15 mouse cellular contexts compared by ENCODE assay signal in the genomic region with DNA sequence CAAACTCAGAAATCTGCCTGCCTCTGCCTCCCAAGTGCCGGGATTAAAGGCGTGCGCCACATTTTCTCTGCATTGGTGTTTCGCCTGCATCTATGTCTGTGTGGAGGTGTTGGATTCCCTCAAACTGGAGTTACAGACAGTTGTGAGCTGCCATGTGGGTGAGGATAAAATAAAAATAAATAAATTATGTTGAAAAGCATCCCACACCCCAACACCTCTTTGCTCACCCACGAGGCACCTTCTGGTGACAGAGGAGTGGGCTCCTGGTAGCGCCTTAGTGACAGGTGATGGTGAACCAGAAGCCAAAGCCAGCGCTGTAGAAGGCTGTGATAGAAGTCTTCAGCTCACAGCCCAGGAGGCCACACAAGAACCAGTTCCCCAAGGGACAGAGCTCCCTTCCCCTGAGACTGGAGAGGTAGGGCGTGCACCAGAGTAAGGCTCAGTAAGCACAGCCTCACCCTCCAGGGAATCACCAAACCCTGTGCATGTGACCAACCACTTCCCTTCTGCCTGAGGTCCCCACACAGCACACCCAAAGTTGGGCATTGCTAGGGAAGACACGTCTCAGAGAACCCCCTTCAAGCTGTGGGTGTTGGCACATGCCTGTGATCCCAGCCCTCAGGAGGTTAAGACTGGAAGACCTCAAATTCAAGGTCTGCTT. TPM values are rescaled to one million over a fixed set of nuclear protein-coding genes. Genes with fewer than 3 reads are reported as not detected.
DNase-seq lines count a peak whose midpoint lies in the region; ATAC-seq lines count a peak whose summit lies in the region.
"Had no signal": no experiment of that assay in that cellular context is flagged by ENCODE, and none has a peak within 500 bp of the region (broad histone marks: within the 10 kb centered on the region; RNA-seq: fewer than 3 reads in every experiment).

No protein-coding gene starts in this region.

- H3K4me3 ChIP-seq in megakaryocyte, embryonic 14.5 days (replicated peaks): peak overlapping the region; percentile 38
- H3K4me3 ChIP-seq in intestine, embryonic 16.5 days (ENCODE audit: low read length): no peak overlapping the region
- H3K4me3 ChIP-seq: embryonic facial prominence, embryonic 15.5 days; hindbrain, embryonic 15.5 days; limb, embryonic 13.5 days; midbrain, embryonic 10.5 days had no signal

- no peaks in the 10 kb centered on the region; the same call in 1 of the 2 replicates for H3K9me3 ChIP-seq in megakaryocyte, embryonic 14.5 days
- H3K9me3 ChIP-seq in intestine, embryonic 16.5 days (ENCODE audit: control insufficient read depth, low read length): no peaks in the 10 kb centered on the region
- H3K9me3 ChIP-seq: embryonic facial prominence, embryonic 15.5 days; hindbrain, embryonic 15.5 days; limb, embryonic 13.5 days had no signal

- H3K27ac ChIP-seq in intestine, embryonic 16.5 days (ENCODE audit: low read length): no peak overlapping the region
- H3K27ac ChIP-seq: embryonic facial prominence, embryonic 15.5 days; hindbrain, embryonic 15.5 days; limb, embryonic 13.5 days; midbrain, embryonic 10.5 days had no signal

- no peaks in the 10 kb centered on the region for H3K36me3 ChIP-seq in megakaryocyte, embryonic 14.5 days (replicated peaks; ENCODE audit: low read length)
- H3K36me3 ChIP-seq in splenic B cell, adult 2 months (ENCODE audit: control insufficient read depth, insufficient read depth, low read length, poor library complexity, severe bottlenecking): no peaks in the 10 kb centered on the region
- H3K36me3 ChIP-seq in intestine, embryonic 16.5 days (ENCODE audit: control insufficient read depth, insufficient read depth, low read length): no peaks in the 10 kb centered on the region
- H3K36me3 ChIP-seq: embryonic facial prominence, embryonic 15.5 days; hindbrain, embryonic 15.5 days; limb, embryonic 13.5 days; midbrain, embryonic 10.5 days had no signal

- H3K27me3 ChIP-seq in megakaryocyte, embryonic 14.5 days (replicated peaks): peaks cover 39% of the 10 kb centered on the region
- no peaks in the 10 kb centered on the region for H3K27me3 ChIP-seq in splenic B cell, adult 2 months (ENCODE audit: control insufficient read depth, insufficient read depth, low read length, poor library complexity, severe bottlenecking)
- H3K27me3 ChIP-seq in intestine, embryonic 16.5 days (replicated peaks; ENCODE audit: control insufficient read depth, insufficient read depth, low read length): no peaks in the 10 kb centered on the region
- H3K27me3 ChIP-seq: embryonic facial prominence, embryonic 15.5 days; hindbrain, embryonic 15.5 days; limb, embryonic 13.5 days had no signal

- WGBS in intestine, embryonic 16.5 days: 88% methylated on average over 9 of the region's 9 CpGs

- peak; percentile 54 for ATAC-seq in common myeloid progenitor, adult 5-6 weeks (replicated peaks; ENCODE audit: low read depth, poor library complexity, severe bottlenecking)
- no peak for ATAC-seq in intestine, embryonic 16.5 days

- H3K9ac ChIP-seq in intestine, embryonic 16.5 days (ENCODE audit: low read depth, low read length): no peak overlapping the region
- H3K9ac ChIP-seq: embryonic facial prominence, embryonic 15.5 days; hindbrain, embryonic 15.5 days; limb, embryonic 13.5 days had no signal

- peak; percentile 33 to 55 for DNase-seq in frontal cortex, adult 2 months (ENCODE audit: extremely low spot score in 1 of 2, low spot score in 1 of 2)
- DNase-seq in frontal cortex, postnatal 10 days (ENCODE audit: low spot score in 2 of 2): no peak
- DNase-seq in splenic B cell, adult 2 months (ENCODE audit: low read depth, low spot score): peak; percentile 99
- no peak for DNase-seq in gastrocnemius, adult 18-20 months (ENCODE audit: low spot score)
- no peak for DNase-seq in adrenal gland, adult 2 months
- DNase-seq: cerebellum, postnatal 14 days had no signal

- no peak overlapping the region for H3K4me2 ChIP-seq in intestine, embryonic 16.5 days (ENCODE audit: low read depth, low read length)
- H3K4me2 ChIP-seq: embryonic facial prominence, embryonic 15.5 days; hindbrain, embryonic 15.5 days; limb, embryonic 13.5 days had no signal

- peaks cover 8% of the 10 kb centered on the region; the same call in 1 of the 2 replicates for H3K4me1 ChIP-seq in megakaryocyte, embryonic 14.5 days
- H3K4me1 ChIP-seq in intestine, embryonic 16.5 days (ENCODE audit: control insufficient read depth, insufficient read depth, low read length): peaks cover 2% of the 10 kb centered on the region; the same call in 1 of the 2 replicates
- H3K4me1 ChIP-seq: hindbrain, embryonic 15.5 days; limb, embryonic 13.5 days; midbrain, embryonic 10.5 days had no signal

RNA-seq across cellular contexts. Expression of gene Irgc1, which starts 6.7 kb away (rescaled TPM):
- 0.68 and 0.76 TPM in 2 replicates for polyA plus RNA-seq in frontal cortex, adult 2 months (2012; rRNA removed)
- total RNA-seq in common myeloid progenitor, adult 5-6 weeks (2017): not detected in 2 replicates
- 0.28 TPM in 1 of 2 replicates, not detected in the other for polyA plus RNA-seq in megakaryocyte, embryonic 14.5 days (2012; ENCODE audit: insufficient read depth, low replicate concordance)
- total RNA-seq in gastrocnemius, adult 18-20 months (2021): not detected
- not detected for total RNA-seq in adrenal gland, adult 2 months (2021)
- polyA plus RNA-seq in adrenal gland, adult 2 months (2012; rRNA removed): 0.19 TPM in 1 of 2 replicates, not detected in the other
- polyA plus RNA-seq in intestine, embryonic 16.5 days (2015; fragmentation: Nextera tagmentation; extraction: Ambion mirVana): 0.07 TPM in 1 of 2 replicates, not detected in the other
- total RNA-seq: layer of hippocampus, adult 8-10 months had no signal
- polyA plus RNA-seq: embryonic facial prominence, embryonic 15.5 days; hindbrain, embryonic 15.5 days; limb, embryonic 13.5 days; midbrain, embryonic 10.5 days; stomach, embryonic 14.5 days had no signal

RNA-seq across cellular contexts. Expression of gene Plaur, which starts 16.9 kb away (rescaled TPM):
- polyA plus RNA-seq in frontal cortex, adult 2 months (2012; rRNA removed): 1.1 and 1.8 TPM in 2 replicates
- 3.6 and 10.2 TPM in 2 replicates for total RNA-seq in common myeloid progenitor, adult 5-6 weeks (2017)
- 14.6 and 56.5 TPM in 2 replicates for polyA plus RNA-seq in megakaryocyte, embryonic 14.5 days (2012; ENCODE audit: insufficient read depth, low replicate concordance)
- total RNA-seq in gastrocnemius, adult 18-20 months (2021): 1 to 10 TPM in 1 of 2 experiments, under 1 TPM in 1; 0.87 to 1.4 TPM
- total RNA-seq in adrenal gland, adult 2 months (2021): 10 to 100 TPM in 1 of 2 experiments, 1 to 10 TPM in 1; 9.5 to 10.8 TPM
- 15.5 and 18.0 TPM in 2 replicates for polyA plus RNA-seq in adrenal gland, adult 2 months (2012; rRNA removed)
- polyA plus RNA-seq in intestine, embryonic 16.5 days (2015; fragmentation: Nextera tagmentation; extraction: Ambion mirVana): 8.0 and 9.7 TPM in 2 replicates

RNA-seq across cellular contexts. Expression of gene Cadm4, which starts 36.4 kb away (rescaled TPM):
- polyA plus RNA-seq in frontal cortex, adult 2 months (2012; rRNA removed): 225 and 258 TPM in 2 replicates
- total RNA-seq in common myeloid progenitor, adult 5-6 weeks (2017): not detected in 2 replicates
- not detected in 2 replicates for polyA plus RNA-seq in megakaryocyte, embryonic 14.5 days (2012; ENCODE audit: insufficient read depth, low replicate concordance)
- 1 to 10 TPM; 2.3 to 3.4 TPM for total RNA-seq in gastrocnemius, adult 18-20 months (2021)
- 1 to 10 TPM; 1.7 to 4.7 TPM for total RNA-seq in adrenal gland, adult 2 months (2021)
- 6.6 and 7.5 TPM in 2 replicates for polyA plus RNA-seq in adrenal gland, adult 2 months (2012; rRNA removed)
- polyA plus RNA-seq in intestine, embryonic 16.5 days (2015; fragmentation: Nextera tagmentation; extraction: Ambion mirVana): 1.2 and 1.5 TPM in 2 replicates

RNA-seq across cellular contexts. Expression of gene Smg9, which starts 46.0 kb away (rescaled TPM):
- polyA plus RNA-seq in frontal cortex, adult 2 months (2012; rRNA removed): 78.1 and 90.1 TPM in 2 replicates
- total RNA-seq in common myeloid progenitor, adult 5-6 weeks (2017): 25.2 and 33.1 TPM in 2 replicates
- 42.3 and 58.9 TPM in 2 replicates for polyA plus RNA-seq in megakaryocyte, embryonic 14.5 days (2012; ENCODE audit: insufficient read depth, low replicate concordance)
- total RNA-seq in gastrocnemius, adult 18-20 months (2021): 10 to 100 TPM; 10.3 to 11.0 TPM
- total RNA-seq in adrenal gland, adult 2 months (2021): 10 to 100 TPM; 19.7 to 20.2 TPM
- 45.8 and 46.0 TPM in 2 replicates for polyA plus RNA-seq in adrenal gland, adult 2 months (2012; rRNA removed)
- polyA plus RNA-seq in intestine, embryonic 16.5 days (2015; fragmentation: Nextera tagmentation; extraction: Ambion mirVana): 20.4 and 22.0 TPM in 2 replicates

Comparison
In these comparisons a context has a peak if more than half of its experiments do, and no peak if none do; other contexts are left out.
1. DNase-seq: peak in frontal cortex, adult 2 months (2 of 2) and splenic B cell, adult 2 months (single experiment); none in frontal cortex, postnatal 10 days (0 of 2), gastrocnemius, adult 18-20 months (single experiment) and adrenal gland, adult 2 months (single experiment).
2. RNA of gene Cadm4, which starts 36.4 kb away (polyA plus RNA-seq): 225 to 258 TPM in frontal cortex, adult 2 months; 6.6 to 7.5 TPM in adrenal gland, adult 2 months, 1.2 to 1.5 TPM in intestine, embryonic 16.5 days and not detected in megakaryocyte, embryonic 14.5 days; every median in the first group is over 10 times any median in the second.